Mouse (Mus musculus) kidney, adult 2 months (tissue): ENCODE measurements at regions not wholly inside any gene's neighbourhood (a gene's known extent, or its start where the extent isn't known, plus 50 kb on each side); places are given as distances from the start of the nearest gene placed in this dataset.

Source experiments
- CTCF ChIP-seq: fragments of 200-500 bp; conservative IDR thresholded peaks from 2 replicates; pipeline ENCODE4 v1.5.1; 2011; ENCODE audit warnings: low read depth, mild to moderate bottlenecking, control low read depth, low read length, moderate library complexity, mixed read lengths; ENCODE audit not compliant: insufficient read depth, insufficient read length
- POLR2A ChIP-seq: fragments of 200-500 bp; IDR thresholded peaks from one replicate; pipeline ENCODE4 v1.6.1; 2011; ENCODE audit warnings: low read depth, low read length, control low read depth

GRCm38 (mm10) chr5:64625841-64626298 is 177.3 kb upstream of the Klf3 start:
- TF ChIP-seq POLR2A (no peak), CTCF (no peak)
